Mouse (Mus musculus) liver (tissue): Measurements from ENCODE around the gene Gnaz.

Source experiments
- DNase-seq: peaks from one replicate; pipeline ENCODE4 v3.0.0-alpha.2; 2020; ENCODE audit warnings: mixed read lengths

Gnaz gene

DNA sequence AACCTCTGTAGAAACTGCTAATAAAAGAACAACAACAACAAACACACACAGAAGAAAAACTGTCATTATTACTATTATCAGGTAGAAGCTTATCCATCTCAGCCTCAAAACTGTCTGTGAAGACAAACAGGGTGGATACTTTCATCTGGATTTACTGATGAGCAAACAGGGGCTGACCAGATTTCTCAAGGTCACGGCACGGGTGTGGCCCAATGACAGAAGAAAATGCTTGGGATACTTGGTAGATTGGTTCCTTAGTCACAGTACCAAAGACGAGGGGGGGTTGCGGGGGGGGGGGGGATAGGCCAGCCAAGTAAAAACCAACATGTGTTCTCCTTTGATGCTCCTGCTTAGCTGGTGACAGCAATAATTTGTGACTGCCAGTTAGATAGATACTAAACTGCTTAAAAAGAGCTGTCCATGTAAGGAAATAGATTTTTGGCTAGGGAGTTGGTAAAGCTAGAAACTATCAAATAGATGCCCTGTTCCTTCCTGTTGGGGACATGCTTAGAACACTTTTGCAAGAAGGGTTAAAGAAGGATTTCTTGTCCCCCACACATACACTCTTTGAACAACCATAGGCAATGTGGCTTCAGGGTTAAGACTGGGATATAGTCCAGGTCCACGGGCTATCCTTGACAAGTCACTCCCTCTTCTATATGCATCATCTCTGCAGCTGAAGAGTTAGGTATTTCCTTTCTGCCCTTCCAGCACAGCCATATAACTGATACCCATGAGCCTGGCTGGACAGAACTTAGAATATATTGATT is 64.6 kb downstream of the Gnaz start:
- no peak for DNase-seq

GRCm38 (mm10) chr10:75032395-75032794 is 65.4 kb downstream of the Gnaz start, which contains the start of gene Rsph14:
Rsph14 (minus strand) TSS chr10:75032586.
- no peak for DNase-seq

DNA sequence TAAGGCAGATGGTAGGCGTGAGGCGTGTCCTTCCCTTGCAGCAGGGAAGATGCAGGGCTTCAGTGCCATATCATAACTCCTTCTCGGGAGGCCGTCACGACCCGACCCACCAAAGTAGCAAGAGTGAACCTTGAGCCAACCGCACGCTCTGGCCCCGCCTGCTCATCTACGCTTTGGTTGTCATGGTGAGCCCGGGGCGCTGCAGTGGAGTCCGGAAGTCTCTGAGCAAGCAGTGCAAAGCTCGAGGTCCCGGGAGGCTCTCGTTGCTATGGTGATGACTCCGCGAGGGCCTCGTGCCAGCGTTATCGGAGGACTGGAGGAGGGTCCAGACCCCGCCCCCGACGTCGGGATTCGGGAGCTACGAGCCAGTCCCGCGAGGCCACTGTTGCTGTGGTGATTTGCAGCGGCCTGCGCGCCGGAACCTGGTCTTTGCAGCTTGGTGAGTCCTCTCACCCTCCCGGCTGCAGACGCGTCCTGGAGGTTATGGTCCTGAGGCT is 70.0 kb downstream of the Gnaz start, which contains the start of gene Rab36:
Gene Rab36, plus strand, starts transcription at position 176 of the 497 bp plus-strand sequence.
- peak; percentile 89 for DNase-seq

DNA sequence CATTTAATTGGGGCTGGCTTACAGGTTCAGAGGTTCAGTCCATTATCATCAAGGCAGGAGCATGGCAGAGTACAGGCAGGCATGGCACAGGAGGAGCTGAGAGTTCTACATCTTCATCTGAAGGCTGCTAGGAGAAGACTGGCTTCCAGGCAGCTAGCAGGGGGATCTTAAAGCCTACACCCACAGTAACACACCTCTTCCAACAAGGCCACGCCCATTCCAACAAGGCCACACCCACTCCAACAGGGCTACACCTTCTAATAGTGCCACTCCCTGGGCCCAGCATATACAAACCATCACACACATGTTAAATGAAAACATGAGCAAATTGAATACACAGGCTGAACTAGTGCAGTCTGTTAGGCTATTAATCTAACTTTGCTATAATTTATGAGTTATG is 75.1 kb downstream of the Gnaz start:
- DNase-seq, result peak; percentile 68

DNA sequence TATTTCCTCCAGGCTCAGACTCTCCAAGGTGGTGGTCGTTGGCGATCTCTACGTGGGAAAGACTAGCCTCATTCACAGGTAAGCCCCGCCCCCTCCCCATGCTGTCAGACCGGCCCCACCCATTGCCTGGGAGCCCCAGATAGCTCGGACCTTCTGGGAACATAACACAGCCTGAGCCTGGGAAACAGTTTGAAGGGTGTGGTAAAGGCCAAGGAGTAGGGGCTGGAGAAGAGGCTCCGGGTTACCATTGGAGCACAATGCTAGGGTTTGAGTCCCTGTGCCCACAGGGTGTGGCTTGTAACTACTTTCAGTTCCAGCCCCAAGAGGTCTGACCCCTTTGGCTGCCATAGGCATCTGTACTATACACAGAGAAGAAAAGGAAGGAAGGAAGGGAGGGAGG is 77.5 kb downstream of the Gnaz start:
- DNase-seq, result peak; percentile 56

- DNase-seq, result no peak
These were observed 78.9 kb downstream of the Gnaz start for GRCm38 (mm10) chr10:75045831-75046230.

DNA sequence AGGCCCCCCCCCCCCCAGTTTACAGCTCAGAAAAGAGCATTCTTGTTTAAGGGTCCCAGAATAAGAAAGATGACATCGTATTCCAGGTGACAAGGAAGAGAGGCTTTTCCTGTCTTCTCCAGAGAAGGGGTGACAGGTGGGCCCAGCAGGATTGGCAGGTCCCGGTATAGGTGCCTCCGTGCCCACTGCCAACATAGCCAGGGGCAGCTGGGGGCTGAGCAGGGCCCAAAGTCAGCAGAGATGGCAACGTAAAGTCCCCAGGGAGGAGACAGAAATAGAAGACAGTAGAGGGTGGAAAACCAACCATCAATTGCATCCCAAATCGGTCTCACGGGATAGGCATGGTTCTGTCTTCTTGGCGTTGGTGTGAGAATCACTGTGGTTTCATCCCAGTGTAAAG is 81.7 kb downstream of the Gnaz start:
- no peak for DNase-seq

DNA sequence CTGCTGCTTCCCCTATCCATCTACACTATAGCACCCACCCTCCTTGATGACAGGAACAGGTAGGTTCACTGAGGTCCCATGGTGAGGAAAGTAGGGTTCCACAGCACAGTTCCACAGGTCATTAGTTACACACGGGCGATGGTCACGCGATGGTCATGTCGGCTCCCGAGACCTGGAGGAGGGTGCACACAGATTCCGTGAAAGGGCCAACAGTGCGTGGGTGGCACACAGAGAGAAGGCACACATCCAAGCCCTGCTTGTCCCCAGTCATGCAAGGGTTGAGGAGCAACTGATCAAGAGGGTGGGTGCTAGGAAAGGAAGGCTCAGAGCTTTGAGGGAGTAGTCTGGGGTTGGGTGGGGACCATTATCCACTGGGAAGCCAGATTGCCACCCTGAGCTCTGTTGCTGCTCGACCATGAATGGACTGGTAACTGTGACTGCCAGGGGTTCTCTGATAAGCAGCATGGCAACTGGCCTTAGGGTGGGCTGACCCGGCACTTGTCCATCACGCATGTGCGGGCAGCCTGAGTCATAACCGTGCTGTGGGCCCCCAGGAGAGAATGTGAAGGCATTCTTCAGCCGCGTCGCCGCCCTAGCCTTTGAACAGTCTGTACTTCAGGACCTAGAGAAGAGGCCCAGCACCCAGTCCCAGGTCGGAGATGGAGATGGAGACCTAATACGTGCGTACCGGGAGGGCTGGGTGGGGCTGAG is 84.5 kb downstream of the Gnaz start:
- no peak for DNase-seq

DNA sequence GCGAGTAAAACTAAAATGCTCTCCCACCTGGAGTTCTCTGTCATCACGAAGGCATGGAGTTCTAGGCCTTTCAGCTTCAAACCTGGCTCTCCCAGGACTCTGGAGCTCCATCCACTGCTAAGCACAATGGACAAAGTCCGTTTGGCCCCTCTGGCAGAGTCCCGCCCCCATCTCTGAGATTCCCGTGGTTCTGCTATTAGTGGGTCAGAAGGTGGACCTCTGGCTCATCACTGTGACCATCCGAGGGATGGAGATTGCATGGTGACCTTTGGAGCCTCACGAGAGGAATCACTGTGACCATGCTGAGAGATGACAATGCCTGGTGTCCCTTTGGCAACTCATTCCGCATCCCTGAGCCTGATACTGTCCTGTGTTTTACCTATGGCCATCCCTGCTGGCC is 85.9 kb downstream of the Gnaz start:
- DNase-seq, result no peak

DNA sequence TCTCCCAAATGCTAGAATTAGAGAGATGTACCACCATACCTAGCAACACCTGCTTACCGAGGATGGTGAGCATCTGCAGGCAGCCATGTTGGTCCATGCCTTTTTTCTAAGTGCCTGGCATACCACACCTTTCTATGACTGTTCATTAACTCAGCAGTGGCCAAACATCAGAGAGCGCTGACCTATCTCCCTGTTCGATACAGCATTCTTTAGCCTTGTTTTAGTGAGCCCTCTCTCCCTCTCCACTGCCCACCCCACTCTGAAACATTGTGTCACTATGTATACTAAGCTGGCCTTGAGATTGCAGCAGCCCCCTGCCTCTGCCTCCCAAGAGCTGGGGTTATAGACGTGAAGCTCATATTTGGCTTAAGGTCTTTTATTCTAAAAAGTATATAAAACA is 86.7 kb downstream of the Gnaz start:
- DNase-seq, result no peak

- DNase-seq, result no peak
These were observed 87.1 kb downstream of the Gnaz start for GRCm38 (mm10) chr10:75054125-75054524.

DNA sequence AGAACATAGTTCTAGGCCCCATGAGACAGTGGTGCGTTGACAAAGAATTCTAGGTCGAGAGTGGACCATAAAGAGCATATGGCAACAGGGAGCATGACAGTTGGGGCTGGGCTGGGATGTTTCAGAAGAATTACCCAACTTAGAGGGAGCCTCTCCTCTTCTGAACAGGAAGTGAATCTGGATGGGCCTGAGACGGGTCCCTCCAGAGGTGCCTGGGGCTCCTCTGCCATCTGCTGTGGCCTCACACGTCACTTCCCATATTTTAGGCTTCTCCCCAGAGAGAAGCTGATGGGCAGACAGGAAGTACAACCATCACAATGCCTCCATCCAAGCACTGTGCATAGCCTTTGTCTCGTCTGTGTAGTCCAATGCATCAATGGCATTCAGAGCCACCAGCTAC is 88.7 kb downstream of the Gnaz start:
- no peak for DNase-seq

- no peak for DNase-seq
These were observed 89.3 kb downstream of the Gnaz start for GRCm38 (mm10) chr10:75056255-75056654.

DNA sequence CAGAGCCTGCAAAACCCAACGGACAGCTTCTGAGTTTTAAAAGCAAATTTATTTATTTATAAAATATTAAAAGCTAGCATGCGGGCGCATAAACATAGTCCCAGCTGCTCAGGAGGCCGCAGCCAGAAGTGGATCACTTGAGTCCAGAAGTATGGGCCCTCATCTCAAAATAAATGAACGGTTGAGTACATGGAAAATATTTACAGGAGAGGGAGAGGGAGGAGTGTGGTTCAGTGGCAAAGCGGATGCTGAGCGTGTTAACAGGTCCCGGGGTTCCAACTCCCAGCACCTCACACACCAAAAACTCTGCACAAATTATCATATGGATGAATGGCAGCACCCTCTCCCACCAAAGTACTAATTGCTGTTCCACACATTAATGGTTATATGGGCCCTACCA is 91.4 kb downstream of the Gnaz start:
- no peak for DNase-seq

DNA sequence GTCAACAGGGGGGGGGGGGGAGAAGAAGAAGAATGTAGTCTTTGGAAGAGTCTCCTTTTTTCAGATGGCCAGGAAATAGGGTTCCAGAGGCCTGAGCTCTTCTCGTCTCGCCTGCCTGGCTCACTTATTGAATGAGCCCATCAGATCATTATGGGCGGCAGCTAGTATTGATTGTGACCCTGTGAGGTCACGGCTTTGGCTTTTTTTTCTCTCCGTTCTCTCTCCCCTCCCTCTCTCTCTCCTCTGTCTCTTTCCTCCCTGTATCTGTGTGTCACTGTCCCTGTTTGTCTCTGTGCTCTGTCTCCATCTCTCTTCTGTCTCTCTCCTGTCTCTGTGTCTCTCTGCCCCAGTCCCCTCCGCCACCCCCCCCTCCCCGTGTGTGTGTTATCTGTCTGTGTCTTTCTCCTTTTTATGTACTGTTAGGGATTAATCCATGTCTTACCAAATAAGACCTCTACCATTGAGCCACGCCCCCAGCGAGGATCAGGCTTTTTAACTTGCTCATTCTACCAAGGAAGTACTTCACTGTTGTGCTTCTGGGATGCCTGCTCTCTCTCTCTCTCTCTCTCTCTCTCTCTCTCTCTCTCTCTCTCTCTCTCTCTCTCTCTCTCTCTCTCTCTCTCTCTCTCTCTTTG is 91.9 kb downstream of the Gnaz start:
- DNase-seq, result no peak

DNA sequence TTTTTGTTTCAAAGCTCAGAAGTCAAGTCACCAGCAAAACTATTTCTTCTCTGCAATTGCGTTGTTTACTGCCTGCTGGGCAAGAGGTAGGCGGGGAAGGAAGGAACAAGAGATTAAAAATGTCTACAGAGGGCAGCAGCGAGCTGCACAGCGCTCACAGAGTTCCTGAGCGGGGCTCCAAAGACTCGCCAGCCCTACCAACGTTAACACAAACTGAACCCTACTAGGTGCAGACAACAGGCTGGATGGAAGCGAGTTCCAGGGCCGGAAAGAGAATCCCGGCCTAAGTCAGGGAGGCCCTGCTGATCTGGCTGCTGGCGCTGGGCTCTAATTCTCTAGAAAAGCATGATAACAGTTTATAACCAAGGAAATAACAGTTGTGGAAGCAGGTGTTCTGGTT is 92.4 kb downstream of the Gnaz start:
- peak; percentile 56 for DNase-seq

DNA sequence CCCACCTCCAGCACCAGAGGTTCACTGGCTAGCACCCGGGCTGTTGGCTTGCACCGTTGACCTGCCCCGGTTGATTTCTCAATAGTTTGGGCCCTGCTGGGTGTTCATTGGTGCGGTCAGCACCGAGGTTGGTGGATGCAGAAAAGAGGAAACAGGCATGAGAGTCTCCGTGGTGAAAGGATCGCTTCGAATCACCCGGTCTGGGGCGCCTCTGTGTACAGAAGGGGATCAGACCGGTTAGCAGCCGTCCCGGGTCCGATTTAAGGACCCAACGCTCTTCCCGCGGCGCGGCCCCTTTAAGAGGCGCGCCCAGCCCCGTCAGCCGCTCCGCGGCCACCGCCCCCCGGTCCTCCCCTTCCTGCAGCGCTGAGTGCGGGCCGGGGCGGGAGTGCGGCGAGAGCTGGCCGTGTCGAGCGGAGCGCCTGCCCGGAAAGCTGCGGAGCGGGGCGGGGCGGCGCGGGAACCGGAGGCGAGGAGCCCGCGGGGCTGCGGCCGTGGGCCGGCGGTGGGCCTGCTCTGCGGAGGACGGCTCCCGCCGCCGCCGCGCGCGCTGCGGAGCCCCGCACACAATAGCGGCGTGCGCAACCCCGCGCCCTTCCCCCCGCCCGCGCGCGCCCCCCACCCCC is 93.4 kb downstream of the Gnaz start, which contains the start of gene Bcr:
Gene Bcr, plus strand, starts transcription at position 376 of the 626 bp plus-strand sequence.
- DNase-seq, result peak; percentile 74

GRCm38 (mm10) chr10:75060843-75061235 is 93.9 kb downstream of the Gnaz start:
- DNase-seq, result no peak

GRCm38 (mm10) chr10:75061341-75062188 is 94.6 kb downstream of the Gnaz start:
- no peak for DNase-seq

- no peak for DNase-seq
These were observed 95.2 kb downstream of the Gnaz start for GRCm38 (mm10) chr10:75062189-75062561.

GRCm38 (mm10) chr10:75062621-75063020 is 95.6 kb downstream of the Gnaz start:
- DNase-seq, result no peak

DNA sequence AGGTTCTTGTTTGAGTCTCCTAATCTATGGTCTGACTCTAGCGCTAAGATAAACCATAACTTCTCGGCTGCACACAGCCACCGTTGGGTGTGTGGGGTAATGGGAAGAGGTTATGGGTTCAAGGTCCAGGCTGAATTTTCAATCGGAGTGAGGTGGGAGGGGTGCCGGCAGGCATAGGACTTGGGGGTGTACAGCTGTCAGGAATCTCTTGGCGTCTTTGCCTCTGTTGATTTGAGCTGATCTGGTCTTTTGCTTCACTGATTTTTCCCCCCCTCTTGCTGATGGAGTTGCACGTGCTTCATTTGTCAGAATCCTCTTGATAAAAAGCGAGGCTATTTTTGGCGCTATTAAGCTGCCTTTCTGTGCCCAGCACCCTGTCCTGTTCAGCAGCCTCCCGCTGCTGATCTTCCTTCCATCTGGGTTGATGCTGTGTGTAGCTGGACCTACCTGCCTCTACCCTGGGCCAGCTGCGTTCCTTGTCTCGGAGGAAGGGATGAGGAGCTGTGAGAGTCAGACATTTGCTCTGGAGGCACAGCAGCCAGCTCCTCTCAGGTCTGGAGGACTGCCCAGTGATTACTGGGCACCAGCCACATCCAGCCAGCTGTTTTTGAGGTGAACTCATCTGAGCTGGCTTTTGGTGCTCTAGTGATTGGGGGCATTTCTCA is 96.5 kb downstream of the Gnaz start:
- DNase-seq, result no peak
